Mouse (Mus musculus): ENCODE results near the gene 1700020D05Rik.
"Not testable (repeated sequence)": the region's sequence is repeated elsewhere in the genome, so short reads cannot be mapped to it uniquely, and the experiment has no call there.

The 1700020D05Rik gene

GRCm38 (mm10) chr19:5511074-5511632 lies 7.6 kb upstream of the 1700020D05Rik start:
- Histone ChIP-seq H3K27me3 (ENCODE audit: control insufficient read depth, insufficient read depth, low read length, poor library complexity, severe bottlenecking) (no peaks in the 10 kb centered on the region), H3K36me3 (ENCODE audit: control insufficient read depth, insufficient read depth, low read length, poor library complexity, severe bottlenecking) (no peaks in the 10 kb centered on the region)
- no peak for DNase-seq (ENCODE audit: low read depth, low spot score)

DNA sequence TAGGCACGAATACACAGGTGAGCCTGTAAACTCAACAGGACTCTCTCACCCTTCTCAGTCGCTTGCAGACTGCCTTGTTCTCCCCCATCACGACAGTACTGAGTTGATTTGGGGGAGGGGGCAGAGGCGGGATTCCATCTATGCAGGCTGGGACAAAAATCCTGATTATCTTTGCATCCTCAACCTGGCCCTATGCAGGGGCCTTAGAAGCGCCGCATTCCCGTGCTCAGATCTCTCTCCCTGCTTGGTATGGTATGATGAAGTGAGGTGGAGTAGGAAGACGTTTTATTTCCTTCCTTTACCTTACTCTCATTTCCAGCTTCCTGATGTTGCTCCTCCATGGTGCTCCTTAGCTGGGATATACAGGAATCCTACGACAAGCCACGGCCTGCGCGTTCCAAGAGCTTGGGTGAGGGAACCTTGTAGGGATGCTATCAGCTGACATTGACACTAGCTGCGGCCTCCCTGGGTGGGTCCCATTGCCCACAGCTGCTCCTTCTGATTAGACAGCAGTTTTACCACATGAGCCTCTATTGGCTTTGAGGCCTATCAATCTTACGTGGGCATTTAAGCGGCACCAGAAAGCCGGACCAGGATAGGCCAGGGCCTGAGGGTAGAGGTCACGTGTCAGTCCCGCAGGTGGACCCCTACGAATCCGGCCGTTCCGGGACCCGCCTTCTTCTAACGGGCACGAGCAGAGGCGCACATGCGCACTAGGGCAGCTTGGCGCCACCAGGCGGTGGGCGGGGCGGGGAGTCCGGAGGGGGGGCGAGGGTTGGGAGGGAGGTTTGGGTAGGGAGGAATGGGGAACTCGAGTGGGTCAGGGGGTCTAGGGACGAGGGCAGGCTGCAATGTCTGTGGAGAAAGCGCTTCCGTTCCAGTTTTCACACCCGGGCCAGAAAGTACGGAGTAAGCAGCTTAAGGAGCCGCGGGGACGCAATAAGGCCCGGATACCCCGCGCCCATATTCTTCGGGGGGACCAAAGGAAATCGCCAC lies 6.7 kb upstream of the 1700020D05Rik start, which contains the start of gene Snx32:
TSS of gene Snx32 (minus strand) at position 508 of the 996 bp plus-strand sequence.
- Histone ChIP-seq H3K27me3 (ENCODE audit: control insufficient read depth, insufficient read depth, low read length, poor library complexity, severe bottlenecking) (no peaks in the 10 kb centered on the region), H3K36me3 (ENCODE audit: control insufficient read depth, insufficient read depth, low read length, poor library complexity, severe bottlenecking) (no peaks in the 10 kb centered on the region)
- DNase-seq (ENCODE audit: low read depth, low spot score) = peak; percentile 99

DNA sequence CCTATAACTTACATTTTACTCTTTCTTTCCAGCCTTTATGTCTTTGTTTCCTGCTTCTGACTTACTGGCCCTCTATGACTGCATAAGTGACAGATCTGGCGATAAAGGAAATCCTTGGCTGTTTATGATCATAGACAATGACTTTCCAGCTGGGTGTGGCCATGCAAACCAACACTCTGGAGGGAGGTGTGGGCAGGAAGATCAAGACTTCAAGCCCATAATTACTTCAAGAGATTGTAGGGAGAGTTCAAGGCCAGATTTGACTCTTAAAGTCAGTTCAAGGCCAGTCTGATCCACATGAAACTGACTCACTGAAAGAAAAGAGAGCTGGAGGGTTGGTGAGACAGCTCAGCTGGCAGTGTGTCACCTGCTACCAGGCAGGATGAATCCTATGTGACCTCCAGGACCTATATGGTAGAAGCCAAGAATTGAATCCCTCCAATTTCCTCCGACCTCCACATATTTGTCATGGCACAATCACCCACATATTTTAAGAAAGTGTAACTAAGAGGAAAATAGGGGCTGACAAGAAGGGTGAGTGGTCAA lies 3.2 kb downstream of the 1700020D05Rik start:
- DNase-seq (ENCODE audit: low read depth, low spot score) = no peak
- no peaks in the 10 kb centered on the region for H3K27me3 ChIP-seq (ENCODE audit: control insufficient read depth, insufficient read depth, low read length, poor library complexity, severe bottlenecking)
- H3K36me3 ChIP-seq (ENCODE audit: control insufficient read depth, insufficient read depth, low read length, poor library complexity, severe bottlenecking) = peaks cover 6% of the 10 kb centered on the region

- no peak for DNase-seq (ENCODE audit: low read depth, low spot score)
- peaks cover 20% of the 10 kb centered on the region for H3K36me3 ChIP-seq (ENCODE audit: control insufficient read depth, insufficient read depth, low read length, poor library complexity, severe bottlenecking)
- no peaks in the 10 kb centered on the region for H3K27me3 ChIP-seq (ENCODE audit: control insufficient read depth, insufficient read depth, low read length, poor library complexity, severe bottlenecking)
These were observed 7.6 kb downstream of the 1700020D05Rik start for GRCm38 (mm10) chr19:5496052-5496370.

- Histone ChIP-seq H3K36me3 (ENCODE audit: control insufficient read depth, insufficient read depth, low read length, poor library complexity, severe bottlenecking) (peaks cover 20% of the 10 kb centered on the region), H3K27me3 (ENCODE audit: control insufficient read depth, insufficient read depth, low read length, poor library complexity, severe bottlenecking) (no peaks in the 10 kb centered on the region)
- DNase-seq (ENCODE audit: low read depth, low spot score) = no peak
These were observed 8.1 kb downstream of the 1700020D05Rik start for GRCm38 (mm10) chr19:5495353-5496051.

- H3K36me3 ChIP-seq (ENCODE audit: control insufficient read depth, insufficient read depth, low read length, poor library complexity, severe bottlenecking) = peaks cover 20% of the 10 kb centered on the region
- H3K27me3 ChIP-seq (ENCODE audit: control insufficient read depth, insufficient read depth, low read length, poor library complexity, severe bottlenecking) = no peaks in the 10 kb centered on the region
- no peak for DNase-seq (ENCODE audit: low read depth, low spot score)
These were observed 9.3 kb downstream of the 1700020D05Rik start for GRCm38 (mm10) chr19:5494314-5494713.

- peaks cover 20% of the 10 kb centered on the region for H3K36me3 ChIP-seq (ENCODE audit: control insufficient read depth, insufficient read depth, low read length, poor library complexity, severe bottlenecking)
- not testable (repeated sequence) for H3K27me3 ChIP-seq (ENCODE audit: control insufficient read depth, insufficient read depth, low read length, poor library complexity, severe bottlenecking)
- peak; percentile 65 for DNase-seq (ENCODE audit: low read depth, low spot score)
These were observed 10.3 kb downstream of the 1700020D05Rik start for GRCm38 (mm10) chr19:5493301-5493721.

GRCm38 (mm10) chr19:5492641-5493040 lies 10.9 kb downstream of the 1700020D05Rik start:
- Histone ChIP-seq H3K27me3 (ENCODE audit: control insufficient read depth, insufficient read depth, low read length, poor library complexity, severe bottlenecking) (no peaks in the 10 kb centered on the region), H3K36me3 (ENCODE audit: control insufficient read depth, insufficient read depth, low read length, poor library complexity, severe bottlenecking) (peaks cover 19% of the 10 kb centered on the region)
- DNase-seq (ENCODE audit: low read depth, low spot score) = no peak

DNA sequence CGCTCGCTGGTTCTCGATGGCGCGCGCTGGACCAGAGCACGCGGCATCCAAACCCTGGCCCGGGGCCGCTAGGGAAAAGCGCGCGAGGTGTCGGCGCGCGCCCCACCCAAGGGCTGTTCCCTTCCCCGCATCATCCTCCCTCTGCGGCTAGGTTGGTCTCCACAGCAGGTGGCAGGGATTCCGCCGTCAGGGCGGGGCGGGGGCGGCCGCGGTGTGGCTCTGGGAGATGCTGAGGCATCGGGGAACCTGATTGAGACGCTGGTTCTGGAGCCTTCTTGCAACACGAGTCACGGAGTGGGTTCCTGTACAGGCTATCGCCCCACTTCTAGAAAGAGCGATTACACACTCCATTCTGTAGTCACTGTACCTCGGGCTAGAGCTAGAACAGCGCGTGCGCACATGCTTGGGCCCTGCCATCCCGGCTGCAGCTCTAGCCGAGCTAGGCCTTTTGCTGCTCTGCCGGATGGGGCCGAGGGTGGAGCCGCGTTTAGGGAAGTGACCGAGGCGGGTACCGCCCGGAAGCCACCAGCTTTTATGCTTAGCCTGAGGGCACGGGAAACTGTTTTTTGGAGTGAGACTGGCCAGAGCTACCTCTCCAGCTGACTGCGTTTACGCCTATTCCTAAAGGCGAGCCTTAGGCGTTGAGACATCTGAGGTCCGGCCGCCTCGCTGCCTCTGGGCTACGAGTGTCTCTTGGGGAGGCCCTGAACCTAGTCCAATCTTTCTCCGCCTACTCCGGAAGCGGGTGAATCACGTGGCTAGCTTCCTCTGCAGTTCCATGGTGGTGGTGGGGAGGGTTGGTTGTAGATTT lies 12.5 kb downstream of the 1700020D05Rik start:
- DNase-seq (ENCODE audit: low read depth, low spot score) = peak; percentile 91
- H3K27me3 ChIP-seq (ENCODE audit: control insufficient read depth, insufficient read depth, low read length, poor library complexity, severe bottlenecking) = no peaks in the 10 kb centered on the region
- peaks cover 14% of the 10 kb centered on the region for H3K36me3 ChIP-seq (ENCODE audit: control insufficient read depth, insufficient read depth, low read length, poor library complexity, severe bottlenecking)

DNA sequence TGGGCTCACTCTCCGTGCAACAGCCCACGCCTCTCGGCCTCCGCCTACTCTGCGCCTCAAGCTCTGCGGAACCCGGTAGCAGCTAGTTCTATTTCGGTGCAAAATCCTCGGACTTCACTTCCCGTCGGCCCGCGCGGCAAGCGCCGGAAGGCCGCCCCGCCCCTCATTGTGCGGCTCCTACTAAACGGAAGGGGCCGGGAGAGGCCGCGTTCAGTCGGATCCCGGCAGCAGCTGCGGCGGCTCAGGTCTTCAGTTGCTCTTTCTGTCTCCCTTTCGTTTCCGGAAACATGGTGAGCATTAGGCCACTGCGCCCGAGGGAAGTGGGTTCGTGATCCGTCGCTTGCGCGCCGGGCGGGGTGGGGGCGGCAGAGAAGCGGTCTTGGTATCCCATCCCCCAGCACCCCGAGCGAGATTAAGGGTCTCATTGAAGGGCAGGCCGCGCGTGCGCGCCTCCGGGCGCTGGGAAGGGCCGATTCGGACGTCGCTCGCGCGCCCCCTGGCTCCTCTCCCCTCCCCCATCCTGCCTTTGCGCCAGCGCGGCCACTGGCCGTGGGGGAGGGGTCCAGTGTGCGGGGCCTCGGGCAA lies 13.2 kb downstream of the 1700020D05Rik start, which contains the start of gene Cfl1:
TSS of gene Cfl1 (plus strand) at position 143 of the 585 bp plus-strand sequence.
- Histone ChIP-seq H3K36me3 (ENCODE audit: control insufficient read depth, insufficient read depth, low read length, poor library complexity, severe bottlenecking) (peaks cover 14% of the 10 kb centered on the region), H3K27me3 (ENCODE audit: control insufficient read depth, insufficient read depth, low read length, poor library complexity, severe bottlenecking) (no peaks in the 10 kb centered on the region)
- peak; percentile 96 for DNase-seq (ENCODE audit: low read depth, low spot score)

DNA sequence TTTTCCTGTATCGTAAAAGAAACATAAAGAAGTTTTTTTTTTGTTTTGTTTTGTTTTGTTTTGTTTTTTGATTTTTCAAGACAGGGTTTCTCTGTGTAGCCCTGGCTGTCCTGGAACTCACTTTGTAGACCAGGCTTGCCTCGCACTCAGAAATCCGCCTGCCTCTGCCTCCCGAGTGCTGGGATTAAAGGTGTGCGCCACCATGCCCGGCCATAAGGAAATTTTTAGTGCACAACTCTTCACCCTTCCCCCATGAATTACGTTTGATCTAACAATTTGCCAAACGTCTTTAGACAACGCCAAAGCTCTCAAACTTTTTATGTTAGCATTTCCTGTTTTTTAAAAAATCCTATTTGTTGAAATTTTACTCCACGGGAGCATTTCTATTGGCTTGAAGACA lies 13.9 kb downstream of the 1700020D05Rik start:
- not testable (repeated sequence) for H3K27me3 ChIP-seq (ENCODE audit: control insufficient read depth, insufficient read depth, low read length, poor library complexity, severe bottlenecking); DNase-seq (ENCODE audit: low read depth, low spot score)
- peaks cover 12% of the 10 kb centered on the region for H3K36me3 ChIP-seq (ENCODE audit: control insufficient read depth, insufficient read depth, low read length, poor library complexity, severe bottlenecking)

- DNase-seq (ENCODE audit: low read depth, low spot score) = peak; percentile 96
- Histone ChIP-seq H3K36me3 (ENCODE audit: control insufficient read depth, insufficient read depth, low read length, poor library complexity, severe bottlenecking) (peaks cover 12% of the 10 kb centered on the region), H3K27me3 (ENCODE audit: control insufficient read depth, insufficient read depth, low read length, poor library complexity, severe bottlenecking) (no peaks in the 10 kb centered on the region)
These were observed 14.6 kb downstream of the 1700020D05Rik start for GRCm38 (mm10) chr19:5488878-5489571.

Measured in splenic B cell, adult 2 months (primary cell).